Mouse (Mus musculus) layer of hippocampus, adult 18-20 months (tissue): ENCODE data around the gene Uhrf1bp1l. TPM values are rescaled to one million over a fixed set of nuclear protein-coding genes. Genes with fewer than 3 reads are reported as not detected.
A peak's percentile ranks its signal among the peaks of the same experiment; 100 is the strongest.
"Not testable (repeated sequence)": the region's sequence is repeated elsewhere in the genome, so short reads cannot be mapped to it uniquely, and the experiment has no call there.

Experiments used
- DNase-seq, 2 experiments: peaks; one replicate each; pipeline ENCODE4 v3.0.0; 2022; ENCODE audit warnings: low spot score in 2 of 2
- long read RNA-seq: library from polyadenylated mRNA; stranded (forward); transcript quantifications from one replicate; pipeline ENCODE4 v2.0.0, GENCODE M21; 2021
- total RNA-seq, 2 experiments: library from RNA; stranded (reverse); gene quantifications; 2 replicates each; pipeline ENCODE4 v1.2.3; 2021

Gene Uhrf1bp1l
- 10 to 100 TPM; 72.9 to 74.8 TPM for total RNA-seq
- long read RNA-seq, full-length matches to known transcripts = 30 of 67 reads
- long read RNA-seq, partial matches to known transcripts = 11 of 67 reads
- long read RNA-seq, other reads (novel, unspliced or antisense) = 26 of 67 reads

DNA sequence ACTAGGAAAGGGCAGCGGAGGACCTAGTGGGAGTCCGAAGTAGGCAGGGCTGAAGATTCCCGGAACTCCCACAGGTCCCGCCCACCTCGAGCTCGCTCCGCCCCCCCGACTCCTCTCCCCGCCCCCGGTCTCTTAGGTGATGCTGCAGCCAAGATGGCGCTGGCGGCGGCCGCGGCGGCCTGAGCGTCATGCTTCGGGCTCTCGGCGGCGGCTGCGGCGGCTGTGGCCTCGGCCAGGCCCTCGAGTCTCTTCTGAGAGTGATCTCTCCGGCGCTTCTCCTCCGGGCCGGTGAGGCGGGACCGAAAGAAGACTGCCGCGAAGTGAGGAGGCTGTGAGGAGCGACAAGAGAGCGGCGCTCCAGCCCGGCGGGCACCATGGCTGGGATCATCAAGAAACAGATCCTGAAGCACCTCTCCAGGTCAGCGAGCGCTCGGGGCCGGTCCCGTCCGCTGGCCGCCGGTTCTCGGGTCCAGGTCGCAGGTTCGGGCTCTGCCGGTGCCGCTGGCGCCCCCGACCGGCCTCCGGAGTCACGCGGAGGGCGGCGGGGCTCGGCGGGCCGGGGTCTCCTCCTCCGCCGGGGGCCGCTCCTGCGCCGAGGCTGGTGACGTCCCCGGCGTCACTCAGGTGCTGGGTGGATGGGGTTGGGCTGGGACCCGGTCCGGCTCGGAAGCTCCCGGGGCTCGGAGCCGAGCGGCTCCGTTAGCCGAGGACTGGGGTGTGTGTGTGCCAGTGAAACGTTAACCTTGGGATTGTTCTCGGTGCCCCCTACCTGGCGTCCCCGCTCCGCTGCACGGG lies at the start of gene Uhrf1bp1l:
Gene Uhrf1bp1l, plus strand, starts transcription at position 121 of the 795 bp plus-strand sequence.
- peak; percentile 79 to 90 for DNase-seq

DNA sequence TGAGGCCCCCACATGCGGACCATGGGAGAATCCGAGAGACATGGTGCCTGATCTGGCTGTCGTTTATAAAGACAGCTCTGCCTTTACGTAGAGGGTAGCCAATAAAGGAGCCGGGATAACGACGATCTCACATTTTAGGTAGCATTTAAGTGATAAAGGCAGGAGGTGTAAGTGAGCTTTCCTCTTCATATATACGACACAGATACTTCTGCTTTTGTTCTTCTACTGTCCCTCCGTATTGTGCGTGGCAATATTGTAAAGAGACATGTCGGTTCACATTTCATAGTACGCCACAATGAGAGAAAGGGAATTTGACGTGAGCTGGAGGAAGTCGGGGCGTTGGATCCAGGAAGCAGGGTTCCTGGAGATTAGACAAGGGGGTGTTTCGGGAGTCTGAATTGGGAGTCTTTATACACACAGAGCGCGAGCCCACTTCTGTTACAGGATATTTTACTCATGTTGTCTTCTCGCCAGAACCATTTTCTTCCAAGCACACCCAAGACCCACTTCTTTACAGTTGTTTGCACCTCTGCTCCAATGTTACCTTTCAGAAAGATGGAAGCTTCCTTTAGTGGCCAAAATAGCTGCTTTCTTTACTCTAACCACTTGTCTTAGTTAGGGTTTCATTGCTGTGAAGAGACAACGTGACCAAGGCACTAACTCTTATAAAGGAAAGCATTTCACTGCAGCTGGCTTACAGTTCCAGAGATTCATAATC lies 49.4 kb upstream of the Uhrf1bp1l start:
- DNase-seq = no peak

DNA sequence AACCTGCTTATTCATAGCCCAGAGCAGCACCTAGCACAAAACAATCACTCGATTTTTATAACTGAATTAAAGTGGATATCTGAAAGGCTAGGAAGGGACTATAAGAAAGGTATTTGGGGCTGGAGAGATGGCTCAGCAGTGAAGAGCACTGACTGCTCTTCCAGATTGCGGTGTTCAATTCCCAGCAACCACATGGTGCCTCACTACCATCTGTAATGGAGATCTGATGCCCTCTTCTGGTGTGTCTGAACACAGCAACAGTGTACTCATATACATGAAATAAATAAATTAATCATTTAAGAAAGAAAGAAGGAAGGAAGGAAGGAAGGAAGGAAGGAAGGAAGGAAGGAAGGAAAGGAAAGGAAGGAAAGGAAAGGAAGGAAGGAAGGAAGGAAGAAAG lies 48.5 kb upstream of the Uhrf1bp1l start:
- not testable (repeated sequence) for DNase-seq

DNA sequence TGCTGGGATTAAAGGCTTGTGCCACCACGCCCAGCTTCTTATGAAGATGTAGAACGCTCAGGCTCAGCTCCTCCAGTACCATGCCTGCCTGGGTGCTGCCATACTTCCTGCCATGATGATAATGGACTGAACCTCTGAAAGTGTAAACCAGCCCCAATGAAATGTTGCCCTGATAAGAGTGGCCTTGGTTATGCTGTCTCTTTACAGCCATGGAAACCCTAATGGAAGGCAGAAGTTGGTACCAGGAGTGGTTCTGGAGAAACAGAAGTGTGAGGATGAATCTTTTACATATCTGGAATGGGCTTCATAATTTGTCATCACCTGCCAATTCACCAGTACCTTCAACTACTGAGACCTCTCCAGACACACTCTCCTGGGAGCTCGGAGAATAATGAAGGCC lies 46.8 kb upstream of the Uhrf1bp1l start:
- DNase-seq = no peak

DNA sequence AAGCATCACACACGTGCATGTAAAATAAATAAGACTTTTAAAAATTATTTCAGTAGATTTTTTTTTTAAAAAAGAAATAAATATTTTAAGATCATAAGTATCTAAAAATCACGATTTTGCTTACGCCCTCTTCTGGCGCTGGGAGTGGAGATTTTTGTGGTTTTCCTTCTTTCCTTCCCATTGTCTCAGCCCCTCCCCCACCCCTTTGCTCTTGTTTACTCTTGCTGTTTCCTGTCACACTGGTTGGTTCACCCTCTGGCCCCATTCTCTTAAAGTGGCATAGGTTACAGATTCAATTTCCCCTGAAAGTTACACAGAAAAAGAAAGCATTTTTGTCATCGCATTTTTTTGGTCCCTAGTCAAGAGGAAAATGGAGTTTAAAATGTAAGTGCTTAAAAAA lies 41.7 kb upstream of the Uhrf1bp1l start:
- DNase-seq = no peak

DNA sequence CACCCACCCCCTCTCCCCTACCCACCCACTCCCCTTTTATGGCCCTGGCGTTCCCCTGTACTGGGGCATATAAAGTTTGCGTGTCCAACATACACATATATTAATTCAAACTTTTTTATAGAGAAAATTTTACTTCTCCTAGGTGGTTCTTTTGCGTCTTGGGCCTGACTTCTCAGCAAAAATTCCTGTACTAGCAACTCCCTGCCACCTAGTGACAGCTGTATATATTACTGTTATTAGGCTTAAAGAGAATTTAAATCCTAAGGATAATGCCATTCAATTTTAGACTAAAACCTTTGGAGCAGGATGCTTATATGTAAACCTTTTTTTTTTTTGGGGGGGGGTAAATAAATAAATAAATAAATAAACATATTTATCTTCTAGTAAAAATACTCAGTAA lies 37.4 kb upstream of the Uhrf1bp1l start:
- no peak for DNase-seq

DNA sequence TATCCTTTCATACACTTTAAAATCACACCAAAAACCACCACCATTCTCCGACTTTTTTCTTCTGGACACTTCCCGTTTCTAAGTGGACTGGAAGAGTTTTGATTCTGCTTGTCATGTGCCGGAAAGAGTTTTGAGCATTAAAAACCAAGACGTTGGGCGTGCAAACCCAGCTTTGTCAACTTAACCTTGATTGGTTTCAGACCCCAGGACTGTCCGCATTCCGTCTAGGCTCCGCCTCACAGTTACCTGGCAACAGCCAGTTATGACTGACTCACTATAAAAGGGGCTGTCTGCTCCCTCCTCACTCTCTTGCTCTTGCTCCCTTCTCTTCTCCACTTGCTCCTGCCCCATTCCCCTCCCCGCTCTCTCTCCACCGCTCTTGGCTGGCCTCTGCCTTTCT lies 36.1 kb upstream of the Uhrf1bp1l start:
- no peak for DNase-seq

DNA sequence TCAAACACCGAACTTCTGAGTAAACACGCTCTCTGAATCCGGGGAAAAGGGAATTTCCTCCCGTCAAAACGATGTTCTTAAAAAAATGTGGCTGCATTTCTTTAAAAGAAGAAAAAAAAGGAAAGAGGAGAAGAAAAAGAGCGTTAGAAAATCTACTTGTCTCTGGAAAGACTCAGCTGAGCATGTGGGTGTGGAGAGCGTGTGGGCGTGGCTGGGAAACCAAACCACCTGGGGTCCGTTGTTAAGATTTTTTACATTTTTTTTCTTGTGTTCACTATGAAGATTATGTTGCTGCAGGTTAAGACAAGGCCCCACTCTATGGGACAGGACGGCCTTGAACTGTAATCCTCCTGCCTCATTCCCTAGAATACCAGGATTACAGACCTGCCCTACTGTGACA lies 29.9 kb upstream of the Uhrf1bp1l start:
- peak in 1 of 2 experiments; percentile 21 for DNase-seq

DNA sequence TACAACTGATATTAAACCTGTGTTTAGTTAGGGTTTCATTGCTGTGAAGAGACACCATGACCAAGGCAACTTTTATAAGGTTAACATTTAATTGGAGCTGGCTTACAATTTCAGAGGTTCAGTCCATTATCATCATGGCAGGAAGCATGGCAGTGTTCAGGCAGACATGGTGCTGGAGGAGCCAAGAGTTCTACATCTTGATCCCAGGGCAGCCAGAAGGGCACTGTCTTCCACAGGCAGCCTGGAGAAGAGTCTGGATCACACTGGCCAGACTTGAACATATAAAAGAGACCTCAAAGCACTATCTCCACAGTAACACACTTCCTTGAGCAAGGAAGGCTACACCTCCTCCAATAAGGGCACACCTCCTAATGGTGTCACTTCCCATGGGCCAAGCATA lies 24.5 kb upstream of the Uhrf1bp1l start:
- DNase-seq = no peak

DNA sequence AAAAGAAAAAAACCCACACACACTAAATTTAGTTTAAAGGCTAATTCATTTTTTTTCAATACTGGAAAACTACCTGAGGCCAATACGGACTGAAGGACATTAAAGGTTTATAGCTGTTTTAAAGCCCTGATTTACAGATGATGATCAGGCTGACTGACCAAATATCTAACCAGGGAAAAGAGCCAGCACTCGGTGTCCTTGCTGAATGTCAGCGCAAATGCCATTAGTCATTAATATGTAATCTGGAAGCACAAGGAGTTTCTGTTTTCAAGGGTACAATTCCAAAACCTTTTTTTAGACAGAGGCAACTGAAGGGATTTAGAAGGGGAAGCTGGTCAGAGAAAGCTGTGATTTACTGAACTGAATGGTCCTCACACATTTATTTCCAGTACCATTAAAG lies 24.0 kb upstream of the Uhrf1bp1l start:
- no peak for DNase-seq

DNA sequence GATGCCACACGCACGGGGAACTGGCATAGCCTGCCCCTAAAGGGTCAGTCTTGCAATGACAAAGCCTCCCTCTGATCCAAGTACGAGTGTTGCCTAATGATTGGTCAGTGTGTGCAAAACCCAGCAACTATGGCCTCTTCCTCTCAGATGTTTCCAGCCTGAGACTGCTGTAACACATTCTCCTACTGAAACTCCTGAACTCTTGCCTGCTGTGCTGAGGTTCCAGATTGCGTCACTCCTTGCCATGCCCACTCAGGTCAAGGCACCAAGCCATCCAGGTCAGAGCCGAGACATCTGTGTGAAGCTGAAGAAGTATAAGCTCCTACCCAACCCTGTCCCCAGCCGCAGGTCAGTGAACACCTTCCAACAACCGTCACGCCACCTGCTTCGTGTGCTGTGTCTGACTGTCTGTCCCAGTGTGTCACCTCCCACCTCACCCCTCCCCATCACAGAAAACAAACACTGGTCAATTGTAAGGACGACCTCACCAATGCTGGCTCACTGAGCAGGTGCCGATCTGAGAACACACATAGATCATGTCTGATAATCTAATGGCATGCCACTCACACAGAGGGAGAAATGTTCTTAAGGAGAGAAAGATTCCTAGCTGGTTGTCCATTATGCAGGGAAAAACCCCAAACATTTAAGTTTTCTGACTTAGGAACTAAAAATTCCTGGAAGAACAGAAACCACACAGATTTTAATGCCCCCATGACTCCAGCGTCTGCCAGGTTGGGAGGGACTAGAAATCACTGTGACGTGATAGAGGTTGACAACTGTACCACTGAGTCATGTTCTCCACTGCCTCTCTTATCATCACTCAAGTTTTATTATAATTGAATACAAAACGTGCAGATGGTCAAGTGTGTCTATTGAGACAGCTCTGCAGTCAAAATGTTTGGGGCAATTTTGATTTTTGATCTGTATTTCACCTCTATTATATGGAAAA lies 22.3 kb upstream of the Uhrf1bp1l start:
- no peak for DNase-seq

DNA sequence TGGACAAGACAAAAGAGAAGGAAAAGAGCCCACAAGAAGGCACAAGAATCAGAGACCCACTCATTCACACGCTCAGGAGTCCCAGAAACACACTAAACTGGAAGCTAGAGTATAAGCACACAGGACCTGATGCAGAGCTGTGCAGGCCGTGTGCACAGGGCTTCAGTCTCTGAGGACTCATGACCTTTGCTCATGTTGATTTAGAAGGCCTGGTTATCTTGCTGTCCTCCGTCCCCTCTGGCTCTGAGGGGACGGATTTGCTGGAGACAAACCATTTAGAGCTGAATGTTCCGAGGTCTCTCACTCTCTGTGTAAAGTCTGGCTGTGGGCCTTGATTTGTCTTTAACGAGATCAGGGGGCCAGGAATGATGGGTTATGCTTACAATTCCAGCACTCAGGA lies 14.4 kb upstream of the Uhrf1bp1l start:
- DNase-seq = no peak

DNA sequence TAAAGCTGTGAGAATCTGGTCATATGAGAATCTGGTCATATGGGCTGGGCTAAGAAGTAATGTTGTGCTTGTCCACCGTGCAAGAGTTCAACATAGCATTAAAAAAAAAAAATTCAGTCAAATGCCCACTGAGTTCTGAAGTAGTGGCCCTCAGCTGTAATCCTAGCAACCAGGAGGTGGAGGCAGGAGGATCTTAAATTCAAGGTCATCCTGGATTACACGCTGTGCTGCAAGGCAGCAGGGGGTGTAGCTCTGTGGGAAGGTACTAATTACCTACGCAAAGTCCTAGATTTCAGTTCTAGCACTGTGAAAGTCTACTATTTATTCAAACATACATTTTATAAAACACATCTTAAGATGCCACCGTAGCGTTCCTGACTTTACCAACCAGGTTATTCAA lies 13.4 kb upstream of the Uhrf1bp1l start:
- DNase-seq = no peak

DNA sequence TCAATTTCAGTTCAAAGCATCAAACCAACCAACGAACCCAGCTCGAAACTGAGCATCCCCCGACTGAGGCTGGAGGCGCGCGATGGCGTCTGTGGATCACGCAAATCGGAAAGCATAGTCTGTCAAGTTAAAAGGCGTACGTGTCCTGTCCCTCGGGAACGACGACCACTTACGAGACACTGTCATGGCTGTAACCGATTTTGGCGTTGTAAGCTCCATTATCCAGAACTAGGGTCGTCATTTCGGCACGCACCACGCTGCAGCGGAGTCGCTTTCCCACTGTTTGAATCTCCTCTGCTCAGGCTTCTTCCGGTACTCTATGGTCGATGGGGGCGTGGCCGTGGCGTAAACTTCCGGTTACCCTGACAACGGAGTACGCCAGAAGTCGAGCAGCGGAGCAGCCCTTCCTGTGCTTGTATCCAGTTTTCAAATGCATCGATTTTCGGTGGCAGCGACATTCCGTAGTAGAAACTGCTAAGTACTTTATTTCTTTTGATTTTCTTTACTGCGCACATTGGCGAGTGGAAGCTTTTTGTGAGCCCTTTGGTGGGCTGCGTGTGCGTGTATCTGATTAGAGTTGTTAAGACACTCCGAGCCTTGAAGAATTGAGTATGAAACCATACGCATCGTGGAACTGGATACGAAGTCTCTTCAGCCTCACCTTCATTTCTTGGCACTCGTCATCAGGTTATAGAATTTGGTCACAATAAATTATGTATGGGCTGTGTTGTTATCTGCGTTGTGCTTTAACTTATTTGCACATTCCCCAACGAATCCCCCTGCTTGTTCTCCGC lies 12.6 kb upstream of the Uhrf1bp1l start, which contains the start of gene Actr6:
Gene Actr6, minus strand, starts transcription at position 295 of the 794 bp plus-strand sequence.
- DNase-seq = peak; percentile 85 to 97

DNA sequence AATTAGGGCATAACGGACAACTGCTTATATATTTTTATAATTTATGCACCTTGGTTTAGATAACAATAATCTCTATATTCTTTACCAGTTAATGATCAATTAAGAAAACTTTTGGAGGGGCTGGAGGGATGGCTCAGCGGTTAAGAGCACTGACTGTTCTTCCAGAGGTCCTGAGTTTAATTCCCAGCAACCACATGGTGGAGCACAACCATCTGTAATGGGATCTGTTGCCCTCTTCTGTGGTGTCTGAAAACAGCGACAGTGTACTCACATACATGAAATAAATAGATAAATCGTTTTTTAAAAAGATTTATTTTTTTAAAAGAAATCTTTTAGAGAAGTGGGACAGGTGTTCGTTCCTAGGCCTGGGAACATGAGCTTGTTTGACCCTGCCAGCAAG lies 7.7 kb upstream of the Uhrf1bp1l start:
- DNase-seq = no peak

DNA sequence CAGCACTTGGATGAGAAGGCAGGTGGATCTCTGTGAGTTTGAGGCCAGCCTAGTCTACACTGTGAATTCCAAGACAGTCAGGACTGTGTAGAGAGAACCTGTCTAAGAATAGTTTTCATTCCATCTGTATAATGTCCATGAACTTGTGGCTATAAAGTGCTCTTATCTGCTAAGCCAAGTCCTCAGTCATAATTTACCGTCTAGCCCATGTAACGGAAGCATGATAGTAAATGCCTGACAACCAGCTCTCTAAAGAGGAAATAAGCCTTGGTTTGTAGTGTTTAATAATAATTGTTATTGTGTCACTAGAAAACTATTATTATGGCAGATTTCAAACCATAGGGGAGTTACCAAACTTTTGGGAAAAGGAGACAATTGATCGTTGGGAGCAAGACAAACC lies 6.9 kb upstream of the Uhrf1bp1l start:
- no peak for DNase-seq

DNA sequence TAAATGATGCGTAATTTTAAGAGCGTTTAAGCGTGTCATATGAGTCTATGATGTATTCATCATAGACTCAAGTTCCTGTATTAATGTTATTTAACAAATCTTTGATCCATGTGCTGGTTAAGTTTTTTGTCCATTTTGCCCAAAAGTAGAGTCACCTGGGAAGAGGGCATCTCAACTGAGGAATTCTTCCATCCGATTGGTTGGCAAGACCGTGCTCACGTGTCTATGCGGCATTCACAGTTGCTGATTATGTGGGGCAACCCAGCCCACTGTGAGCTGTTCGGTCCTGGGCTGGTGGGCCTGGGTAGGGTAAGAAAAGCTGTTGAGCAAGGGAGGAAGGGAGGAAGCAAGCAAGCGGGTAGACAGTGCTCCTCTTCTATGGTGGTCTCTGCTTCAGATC lies 6.4 kb upstream of the Uhrf1bp1l start:
- no peak for DNase-seq

DNA sequence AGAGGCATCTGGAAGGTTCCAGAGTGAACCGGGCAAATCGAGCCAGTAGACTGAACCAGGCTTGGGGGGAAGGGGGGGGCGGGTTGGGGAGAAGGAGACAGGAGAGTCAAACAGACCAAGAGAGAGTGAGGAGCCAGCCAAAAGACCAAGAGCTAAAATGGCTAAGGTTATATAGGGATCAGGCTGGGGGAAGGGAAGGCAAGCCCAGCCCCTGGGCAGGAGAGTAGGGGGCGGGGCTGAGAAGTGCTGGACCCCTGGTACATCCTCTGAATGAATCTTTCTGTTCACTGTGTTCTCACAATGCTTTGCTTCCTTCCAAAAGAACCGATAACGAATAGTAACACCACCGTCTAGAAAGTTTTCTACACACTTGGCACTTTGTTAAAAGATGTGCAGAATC lies 5.1 kb upstream of the Uhrf1bp1l start:
- no peak for DNase-seq

DNA sequence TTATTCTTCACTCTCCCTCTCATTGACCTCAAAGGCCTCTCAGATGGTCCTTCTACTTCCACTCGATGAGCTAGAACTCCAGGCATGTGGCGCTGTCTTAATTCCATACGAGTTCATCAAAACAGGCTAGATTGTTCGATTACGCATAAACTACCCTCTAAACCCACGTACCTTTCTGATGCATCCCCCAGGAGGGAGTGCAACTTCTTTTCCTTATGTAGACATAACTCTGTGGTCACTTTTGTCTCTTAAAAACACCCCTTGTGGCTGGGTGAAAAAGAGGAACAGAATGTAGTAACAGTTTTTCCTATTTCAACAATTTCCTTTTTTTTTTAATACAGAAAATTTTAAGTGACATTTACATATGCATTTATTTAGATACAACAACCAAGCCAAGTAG lies 3.8 kb upstream of the Uhrf1bp1l start:
- DNase-seq = no peak

DNA sequence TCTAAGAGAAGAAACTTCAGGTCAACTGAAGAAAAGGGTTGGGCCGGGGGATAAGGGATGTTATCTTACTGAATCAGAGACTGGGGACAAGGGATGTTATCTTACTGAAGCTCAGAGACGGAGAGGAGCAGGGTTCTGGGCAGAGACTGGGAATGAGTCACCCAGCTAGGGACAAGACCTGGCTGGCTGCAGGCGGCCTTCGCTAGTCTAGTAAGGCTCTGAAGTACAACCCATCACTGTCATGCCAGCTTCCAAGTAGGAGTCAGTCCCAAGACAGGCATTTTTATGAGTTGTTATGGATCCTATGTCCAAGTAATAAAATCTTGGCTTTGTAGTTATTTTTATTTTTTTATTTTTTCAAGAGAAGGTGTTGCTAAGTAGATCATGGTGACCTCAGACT lies 1.5 kb upstream of the Uhrf1bp1l start:
- DNase-seq = no peak
